Mouse (Mus musculus): ENCODE measurements around the gene Myh7. TPM values are rescaled to one million over a fixed set of nuclear protein-coding genes. Genes with fewer than 3 reads are reported as not detected.
"Not testable (repeated sequence)": the region's sequence is repeated elsewhere in the genome, so short reads cannot be mapped to it uniquely, and the experiment has no call there.

Gene Myh7
- total RNA-seq (2012; rRNA removed) (0.08 TPM in 2 replicates), total RNA-seq (2014; rRNA removed) (not detected in 2 replicates), polyA plus RNA-seq (2012; ENCODE audit: insufficient read length, low read depth) (0.57 TPM in 1 of 2 replicates, not detected in the other)

GRCm38 (mm10) chr14:54994136-54994868, at the start of gene Myh7:
Gene Myh7, minus strand, starts transcription at chr14:54994626.
- H3K36me3 ChIP-seq (replicated peaks in 1 of 2; ENCODE audit: control insufficient read depth in 1 of 2, insufficient read depth in 1 of 2, low read length in 1 of 2), result no peaks in the 10 kb centered on the region
- TF ChIP-seq JUN (IDR thresholded peaks at IDR 0.05; ENCODE audit: insufficient read depth, low read depth, low read length) (no peak), UBTF (IDR thresholded peaks at IDR 0.05; ENCODE audit: low read depth, low read length) (no peak), MEF2A (IDR thresholded peaks at IDR 0.05; ENCODE audit: borderline replicate concordance, low read depth, low read length) (no peak), MAX (IDR thresholded peaks at IDR 0.05; ENCODE audit: low read length) (no peak), RCOR1 (conservative IDR thresholded peaks at IDR 0.05; ENCODE audit: low read depth, low read length) (no peak), HCFC1 (IDR thresholded peaks at IDR 0.05; ENCODE audit: low read depth, low read length) (no peak)
- H3K27ac ChIP-seq (ENCODE audit: insufficient read depth, low read depth), result no peak within 1 kb of the TSS
- DNase-seq (ENCODE audit: extremely low read depth), result no peak
- H3K4me1 ChIP-seq (ENCODE audit: control insufficient read depth in 1 of 2, insufficient read depth in 2 of 2), result no peaks in the 10 kb centered on the region
- no peaks in the 10 kb centered on the region for H3K79me2 ChIP-seq (replicated peaks; ENCODE audit: control insufficient read depth, extremely low read depth, insufficient read depth, poor library complexity, severe bottlenecking)
- no peak within 1 kb of the TSS for H3K4me2 ChIP-seq (ENCODE audit: insufficient read depth, low read depth, poor library complexity, severe bottlenecking)
- in situ Hi-C loops (cut with MboI; ENCODE audit: low pct_ligation_motif_present, low pct_unique_long_range_greater_than_20kb, low sequenced_read_pairs), result no loop called here
- no peak within 1 kb of the TSS for H3K4me3 ChIP-seq (replicated peaks in 1 of 3; ENCODE audit: low read depth in 2 of 3, low read length in 2 of 3, poor library complexity in 1 of 3)
- H3K9ac ChIP-seq (ENCODE audit: insufficient read depth, low read depth), result no peak within 1 kb of the TSS
- peaks cover 90% of the 10 kb centered on the region for H3K27me3 ChIP-seq (replicated peaks)
- dilution Hi-C loops (cut with MboI; ENCODE audit: extremely low pct_ligation_motif_present, extremely low pct_unique_long_range_greater_than_20kb, low sequenced_read_pairs), result no loop called here
- no peaks in the 10 kb centered on the region for H3K9me3 ChIP-seq (replicated peaks; ENCODE audit: low read length)

- H3K4me1 ChIP-seq (ENCODE audit: control insufficient read depth in 1 of 2, insufficient read depth in 2 of 2); DNase-seq (ENCODE audit: extremely low read depth); H3K4me2 ChIP-seq (ENCODE audit: insufficient read depth, low read depth, poor library complexity, severe bottlenecking); H3K9me3 ChIP-seq (replicated peaks; ENCODE audit: low read length); H3K9ac ChIP-seq (ENCODE audit: insufficient read depth, low read depth); H3K4me3 ChIP-seq (replicated peaks in 1 of 3; ENCODE audit: low read depth in 2 of 3, low read length in 2 of 3, poor library complexity in 1 of 3); in situ Hi-C loops (cut with MboI; ENCODE audit: low pct_ligation_motif_present, low pct_unique_long_range_greater_than_20kb, low sequenced_read_pairs); H3K27ac ChIP-seq (ENCODE audit: insufficient read depth, low read depth); H3K36me3 ChIP-seq (replicated peaks in 1 of 2; ENCODE audit: control insufficient read depth in 1 of 2, insufficient read depth in 1 of 2, low read length in 1 of 2); dilution Hi-C loops (cut with MboI; ENCODE audit: extremely low pct_ligation_motif_present, extremely low pct_unique_long_range_greater_than_20kb, low sequenced_read_pairs); H3K79me2 ChIP-seq (replicated peaks; ENCODE audit: control insufficient read depth, extremely low read depth, insufficient read depth, poor library complexity, severe bottlenecking); H3K27me3 ChIP-seq (replicated peaks): not testable (repeated sequence)
Observed at GRCm38 (mm10) chr14:55043694-55044093, 49.3 kb upstream of the Myh7 start.

GRCm38 (mm10) chr14:55032695-55033225, 38.3 kb upstream of the Myh7 start:
- dilution Hi-C loops (cut with MboI; ENCODE audit: extremely low pct_ligation_motif_present, extremely low pct_unique_long_range_greater_than_20kb, low sequenced_read_pairs), result no loop called here
- H3K4me3 ChIP-seq (replicated peaks in 1 of 3; ENCODE audit: low read depth in 2 of 3, low read length in 2 of 3, poor library complexity in 1 of 3), result no peak overlapping the region

More at GRCm38 (mm10) chr14:55032695-55033225, 38.3 kb upstream of the Myh7 start:
- no peak overlapping the region for H3K27ac ChIP-seq (ENCODE audit: insufficient read depth, low read depth)
- no peak for DNase-seq (ENCODE audit: extremely low read depth)
- H3K79me2 ChIP-seq (replicated peaks; ENCODE audit: control insufficient read depth, extremely low read depth, insufficient read depth, poor library complexity, severe bottlenecking), result no peaks in the 10 kb centered on the region
- in situ Hi-C loops (cut with MboI; ENCODE audit: low pct_ligation_motif_present, low pct_unique_long_range_greater_than_20kb, low sequenced_read_pairs), result no loop called here
- TF ChIP-seq GABPA (IDR thresholded peaks at IDR 0.05; ENCODE audit: insufficient replicate concordance, low read depth, low read length) (no peak), PAX5 (IDR thresholded peaks at IDR 0.05; ENCODE audit: low read length) (no peak), RAD21 (IDR thresholded peaks at IDR 0.05; ENCODE audit: low read depth, low read length) (no peak), JUN (IDR thresholded peaks at IDR 0.05; ENCODE audit: insufficient read depth, low read depth, low read length) (no peak)
- H3K9ac ChIP-seq (ENCODE audit: insufficient read depth, low read depth), result no peak overlapping the region
- H3K4me1 ChIP-seq (ENCODE audit: control insufficient read depth in 1 of 2, insufficient read depth in 2 of 2), result peaks cover 0 to 2% of the 10 kb centered on the region in 2 experiments; a peak in 2 of 4 replicates
- no peaks in the 10 kb centered on the region for H3K36me3 ChIP-seq (replicated peaks in 1 of 2; ENCODE audit: control insufficient read depth in 1 of 2, insufficient read depth in 1 of 2, low read length in 1 of 2)
- H3K4me2 ChIP-seq (ENCODE audit: insufficient read depth, low read depth, poor library complexity, severe bottlenecking), result no peak overlapping the region
- no peaks in the 10 kb centered on the region for H3K9me3 ChIP-seq (replicated peaks; ENCODE audit: low read length)
- H3K27me3 ChIP-seq (replicated peaks), result no peaks in the 10 kb centered on the region

Measured in CH12.LX (cell line).